Mouse (Mus musculus) midbrain, postnatal 0 days (tissue): Measurements from ENCODE around the gene Hbb-y. TPM values are rescaled to one million over a fixed set of nuclear protein-coding genes. Genes with fewer than 3 reads are reported as not detected.
"Not testable (repeated sequence)": the region's sequence is repeated elsewhere in the genome, so short reads cannot be mapped to it uniquely, and the experiment has no call there.

Experiments
- ATAC-seq: fragments of 200-750 bp; cut with Nextera tagmentation; 2 replicates; pipeline ENCODE4 v1.8.0; 2017; ENCODE audit warnings: moderate number of reproducible peaks, mild to moderate bottlenecking, moderate TSS enrichment, moderate library complexity; ENCODE audit not compliant: low FRiP score
- DNase-seq: peaks from one replicate; pipeline ENCODE4 v3.0.0-alpha.2; 2015; ENCODE audit warnings: low spot score
- H3K27ac ChIP-seq: fragments of 300-500 bp; sonication (generic); 2 replicates; pipeline ENCODE4 v1.5.1; 2014; ENCODE audit warnings: low read depth, mild to moderate bottlenecking, low read length, mixed read lengths
- H3K27me3 ChIP-seq: fragments of 300-500 bp; sonication (generic); 2 replicates; pipeline ENCODE4 v1.6.1; 2014; ENCODE audit warnings: low read length, control low read depth, mixed read lengths; ENCODE audit not compliant: insufficient read depth
- H3K36me3 ChIP-seq: fragments of 300-500 bp; sonication (generic); 2 replicates; pipeline ENCODE4 v1.6.1; 2014; ENCODE audit warnings: low read length, control low read depth, mixed read lengths; ENCODE audit not compliant: insufficient read depth
- H3K4me1 ChIP-seq: fragments of 300-500 bp; sonication (generic); 2 replicates; pipeline ENCODE4 v1.6.1; 2014; ENCODE audit warnings: mild to moderate bottlenecking, control low read depth, antibody characterized with exemption, low read length, mixed read lengths; ENCODE audit not compliant: insufficient read depth
- H3K4me2 ChIP-seq: fragments of 300-500 bp; sonication (generic); 2 replicates; pipeline ENCODE4 v1.6.1; 2014; ENCODE audit warnings: low read depth, mild to moderate bottlenecking, low read length, mixed read lengths; ENCODE audit not compliant: poor library complexity, severe bottlenecking
- H3K4me3 ChIP-seq: fragments of 300-500 bp; sonication (generic); 2 replicates; pipeline ENCODE4 v1.5.1; 2014; ENCODE audit warnings: low read depth, mild to moderate bottlenecking, low read length, moderate library complexity
- H3K9ac ChIP-seq: fragments of 300-500 bp; sonication (generic); replicated peaks from 2 replicates; pipeline ENCODE4 v1.6.1; 2014; ENCODE audit warnings: mild to moderate bottlenecking, low read length, moderate library complexity, mixed read lengths; ENCODE audit not compliant: poor library complexity, severe bottlenecking
- H3K9me3 ChIP-seq: fragments of 300-500 bp; sonication (generic); 2 replicates; pipeline ENCODE4 v1.6.1; 2016; ENCODE audit warnings: low read length, control low read depth
- CTCF ChIP-seq: IDR thresholded peaks from 2 replicates; pipeline ENCODE4 v1.5.1; 2016; ENCODE audit warnings: antibody characterized with exemption, mild to moderate bottlenecking
- WGBS: fragments of 180-500 bp; shearing (Covaris S2); extraction: QIAGEN DNeasy Blood & Tissue Kit; methylation state at CpG from one replicate; pipeline ENCODE4 v1.1.7; 2014; 5-methylcytosine and 5-hydroxymethylcytosine counted together
- polyA plus RNA-seq: library from polyadenylated mRNA; unstranded; fragments of >200 nt; fragmentation: Nextera tagmentation; extraction: Ambion mirVana; gene quantifications from 2 replicates; pipeline ENCODE4 v1.2.1, GENCODE M21; 2015
- total RNA-seq: library from RNA; depleted of rRNA; stranded (reverse); fragments of >200 nt; gene quantifications from 2 replicates; pipeline ENCODE4 v1.2.3, GENCODE M21; 2014

The Hbb-y gene
- total and polyA plus RNA-seq, 2 experiments from 2014 or later = 1.1 TPM; not detected in 1

- 33% methylated on average over 1 of the region's 2 CpGs for WGBS
- no peak for ATAC-seq
- no peaks in the 10 kb centered on the region for H3K36me3 ChIP-seq
- H3K27ac ChIP-seq = no peak overlapping the region
- no peak overlapping the region for H3K4me3 ChIP-seq
- no peak overlapping the region for H3K4me2 ChIP-seq
- no peak for TF ChIP-seq CTCF
- DNase-seq = no peak
- H3K27me3 ChIP-seq = no peaks in the 10 kb centered on the region
- H3K9ac ChIP-seq = no peak overlapping the region
- no peaks in the 10 kb centered on the region for H3K9me3 ChIP-seq
- H3K4me1 ChIP-seq = no peaks in the 10 kb centered on the region
Observed at GRCm38 (mm10) chr7:103844525-103845325, 8.3 kb downstream of the Hbb-y start.

- Histone ChIP-seq H3K9me3 (no peaks in the 10 kb centered on the region), H3K9ac (no peak within 1 kb of the TSS), H3K36me3 (no peaks in the 10 kb centered on the region), H3K27ac (no peak within 1 kb of the TSS), H3K4me2 (no peak within 1 kb of the TSS), H3K27me3 (no peaks in the 10 kb centered on the region), H3K4me3 (no peak within 1 kb of the TSS), H3K4me1 (no peaks in the 10 kb centered on the region)
- ATAC-seq = no peak
- 87% methylated on average over 2 of the region's 2 CpGs for WGBS
- no peak for TF ChIP-seq CTCF
- no peak for DNase-seq
Observed at GRCm38 (mm10) chr7:103843034-103843433, 10.0 kb downstream of the Hbb-y start, which contains the start of gene Hbb-bh1. TSS of gene Hbb-bh1 (minus strand) at chr7:103843164.

- H3K9me3 ChIP-seq = no peaks in the 10 kb centered on the region
- no peaks in the 10 kb centered on the region for H3K36me3 ChIP-seq
- H3K27me3 ChIP-seq = no peaks in the 10 kb centered on the region
- no peak within 1 kb of the TSS for H3K9ac ChIP-seq
- H3K4me3 ChIP-seq = no peak within 1 kb of the TSS
- no peak for ATAC-seq
- H3K4me1 ChIP-seq = no peaks in the 10 kb centered on the region
- no peak for TF ChIP-seq CTCF
- no peak within 1 kb of the TSS for H3K27ac ChIP-seq
- no peak within 1 kb of the TSS for H3K4me2 ChIP-seq
- DNase-seq = no peak
- WGBS = 68% methylated on average over 3 of the region's 3 CpGs
Observed at GRCm38 (mm10) chr7:103840268-103840667, 12.7 kb downstream of the Hbb-y start, which contains the start of gene Hbb-bh2. TSS of gene Hbb-bh2 (minus strand) at chr7:103840520.

- Histone ChIP-seq H3K9me3 (no peaks in the 10 kb centered on the region), H3K4me2 (no peak within 1 kb of the TSS), H3K9ac (no peak within 1 kb of the TSS), H3K27me3 (no peaks in the 10 kb centered on the region), H3K27ac (no peak within 1 kb of the TSS), H3K36me3 (no peaks in the 10 kb centered on the region), H3K4me3 (no peak within 1 kb of the TSS), H3K4me1 (no peaks in the 10 kb centered on the region)
- DNase-seq (no peak), ATAC-seq (no peak)
- no peak for TF ChIP-seq CTCF
- 98% methylated on average over 4 of the region's 4 CpGs for WGBS
Observed at GRCm38 (mm10) chr7:103827808-103828207, 25.2 kb downstream of the Hbb-y start, which contains the start of gene Hbb-bs. TSS of gene Hbb-bs (minus strand) at chr7:103828096.

- WGBS = no CpG with 5 or more reads among the region's 2 CpGs
Observed at GRCm38 (mm10) chr7:103827139-103827538, 25.9 kb downstream of the Hbb-y start.

GRCm38 (mm10) chr7:103826255-103826887 is 26.6 kb downstream of the Hbb-y start:
- H3K27me3 ChIP-seq = no peaks in the 10 kb centered on the region
- ATAC-seq (no peak), DNase-seq (no peak)
- H3K4me2 ChIP-seq = no peak overlapping the region
- WGBS = 57% methylated on average over 3 of the region's 3 CpGs
- no peak overlapping the region for H3K4me3 ChIP-seq
- no peak overlapping the region for H3K9ac ChIP-seq
- no peaks in the 10 kb centered on the region for H3K4me1 ChIP-seq
- no peak for TF ChIP-seq CTCF
- H3K27ac ChIP-seq = no peak overlapping the region
- no peaks in the 10 kb centered on the region for H3K9me3 ChIP-seq
- H3K36me3 ChIP-seq = no peaks in the 10 kb centered on the region

More at GRCm38 (mm10) chr7:103827139-103827538, 25.9 kb downstream of the Hbb-y start:
- H3K27me3 ChIP-seq, H3K4me1 ChIP-seq, H3K9ac ChIP-seq, H3K4me3 ChIP-seq, DNase-seq, H3K4me2 ChIP-seq, H3K9me3 ChIP-seq, H3K36me3 ChIP-seq, H3K27ac ChIP-seq, ATAC-seq: not testable (repeated sequence)
